Mouse (Mus musculus) lung, adult 2 months (tissue): ENCODE results near the gene Prpf40a.

Source experiments
- CTCF ChIP-seq: fragments of 200-500 bp; IDR thresholded peaks from 2 replicates; pipeline ENCODE4 v1.5.1; 2011; ENCODE audit warnings: mild to moderate bottlenecking, low read length, control low read depth; ENCODE audit not compliant: insufficient read depth
- POLR2A ChIP-seq: fragments of 200-500 bp; IDR thresholded peaks from 2 replicates; pipeline ENCODE4 v1.6.1; 2011; ENCODE audit warnings: low read depth, mild to moderate bottlenecking, control low read depth, low read length, borderline replicate concordance; ENCODE audit errors: extremely low read depth

DNA sequence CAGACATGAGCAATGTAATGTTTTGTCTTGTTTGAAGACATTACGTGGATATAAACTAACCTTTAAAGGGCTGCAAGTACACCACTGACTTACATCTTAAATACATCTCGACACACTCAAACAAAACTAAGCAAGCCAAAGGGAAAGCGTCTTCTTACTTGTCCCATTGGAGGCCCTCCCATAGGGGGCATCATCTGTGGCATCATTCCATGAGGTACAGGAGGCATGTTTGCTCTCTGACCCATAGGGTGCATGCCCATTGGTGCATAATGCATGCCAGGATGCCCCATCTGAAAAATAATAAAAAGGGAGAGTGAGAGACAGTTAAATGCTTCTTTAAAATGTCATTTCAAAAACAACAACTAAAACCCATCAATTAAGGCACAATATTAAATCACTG lies 1.3 kb downstream of the Prpf40a start:
- no peak for TF ChIP-seq CTCF
- no peak for TF ChIP-seq POLR2A
